Mouse (Mus musculus): ENCODE measurements at regions not wholly inside any gene's neighbourhood (a gene's known extent, or its start where the extent isn't known, plus 50 kb on each side); places are given as distances from the start of the nearest gene placed in this dataset.

GRCm38 (mm10) chr2:75763252-75763651 is 58.8 kb upstream of the Nfe2l2 start:
- Histone ChIP-seq H3K4me1 (no peaks in the 10 kb centered on the region), H3K9me3 (no peaks in the 10 kb centered on the region), H3K9ac (no peak overlapping the region), H3K27ac (no peak overlapping the region), H3K4me3 (no peak overlapping the region), H3K27me3 (replicated peaks) (no peaks in the 10 kb centered on the region), H3K36me3 (no peaks in the 10 kb centered on the region), H3K4me2 (replicated peaks) (no peak overlapping the region)
- ATAC-seq (ENCODE audit: low FRiP score, low read depth) = no peak
- WGBS = 81% methylated on average over 3 of the region's 3 CpGs

GRCm38 (mm10) chr2:75762030-75762429 is 57.6 kb upstream of the Nfe2l2 start:
- H3K4me2 ChIP-seq (replicated peaks) = no peak overlapping the region
- WGBS = 80% methylated on average over 5 of the region's 5 CpGs
- no peaks in the 10 kb centered on the region for H3K27me3 ChIP-seq (replicated peaks)
- no peaks in the 10 kb centered on the region for H3K36me3 ChIP-seq
- no peak overlapping the region for H3K9ac ChIP-seq
- H3K27ac ChIP-seq = no peak overlapping the region
- no peaks in the 10 kb centered on the region for H3K9me3 ChIP-seq
- ATAC-seq (ENCODE audit: low FRiP score, low read depth) = no peak
- no peaks in the 10 kb centered on the region for H3K4me1 ChIP-seq
- no peak overlapping the region for H3K4me3 ChIP-seq

- H3K9me3 ChIP-seq = no peaks in the 10 kb centered on the region
- no peak overlapping the region for H3K9ac ChIP-seq
- H3K36me3 ChIP-seq = no peaks in the 10 kb centered on the region
- no peak overlapping the region for H3K4me2 ChIP-seq (replicated peaks)
- H3K27me3 ChIP-seq (replicated peaks) = no peaks in the 10 kb centered on the region
- no peak overlapping the region for H3K4me3 ChIP-seq
- no peaks in the 10 kb centered on the region for H3K4me1 ChIP-seq
- WGBS = 94% methylated on average over 9 of the region's 9 CpGs
- H3K27ac ChIP-seq = no peak overlapping the region
- ATAC-seq (ENCODE audit: low FRiP score, low read depth) = no peak
Observed at GRCm38 (mm10) chr2:75761626-75762025, 57.2 kb upstream of the Nfe2l2 start.

GRCm38 (mm10) chr2:75759196-75759885 is 54.9 kb upstream of the Nfe2l2 start:
- no peaks in the 10 kb centered on the region for H3K4me1 ChIP-seq
- no peaks in the 10 kb centered on the region for H3K9me3 ChIP-seq
- H3K27ac ChIP-seq = no peak overlapping the region
- H3K36me3 ChIP-seq = no peaks in the 10 kb centered on the region
- H3K27me3 ChIP-seq (replicated peaks) = no peaks in the 10 kb centered on the region
- no peak overlapping the region for H3K9ac ChIP-seq
- no peak overlapping the region for H3K4me2 ChIP-seq (replicated peaks)
- ATAC-seq (ENCODE audit: low FRiP score, low read depth) = no peak
- H3K4me3 ChIP-seq = no peak overlapping the region
- 83% methylated on average over 11 of the region's 11 CpGs for WGBS

- H3K36me3 ChIP-seq = no peaks in the 10 kb centered on the region
- ATAC-seq (ENCODE audit: low FRiP score, low read depth) = no peak
- no peak overlapping the region for H3K4me3 ChIP-seq
- H3K4me1 ChIP-seq = no peaks in the 10 kb centered on the region
- H3K27ac ChIP-seq = no peak overlapping the region
- H3K4me2 ChIP-seq (replicated peaks) = no peak overlapping the region
- no peak overlapping the region for H3K9ac ChIP-seq
- H3K9me3 ChIP-seq = no peaks in the 10 kb centered on the region
- WGBS = 85% methylated on average over 6 of the region's 6 CpGs
- H3K27me3 ChIP-seq (replicated peaks) = no peaks in the 10 kb centered on the region
Observed at GRCm38 (mm10) chr2:75758277-75758676, 53.8 kb upstream of the Nfe2l2 start.

GRCm38 (mm10) chr2:75756704-75757638 is 52.5 kb upstream of the Nfe2l2 start:
- Histone ChIP-seq H3K27me3 (replicated peaks) (no peaks in the 10 kb centered on the region), H3K4me1 (no peaks in the 10 kb centered on the region), H3K4me2 (replicated peaks) (no peak overlapping the region), H3K4me3 (no peak overlapping the region), H3K9ac (no peak overlapping the region), H3K36me3 (no peaks in the 10 kb centered on the region), H3K9me3 (no peaks in the 10 kb centered on the region), H3K27ac (no peak overlapping the region)
- ATAC-seq (ENCODE audit: low FRiP score, low read depth) = no peak
- 69% methylated on average over 16 of the region's 16 CpGs for WGBS

GRCm38 (mm10) chr2:75754606-75755005 is 50.2 kb upstream of the Nfe2l2 start:
- no peaks in the 10 kb centered on the region for H3K36me3 ChIP-seq
- H3K4me3 ChIP-seq = no peak overlapping the region
- no peak overlapping the region for H3K9ac ChIP-seq
- H3K27me3 ChIP-seq (replicated peaks) = no peaks in the 10 kb centered on the region
- no peaks in the 10 kb centered on the region for H3K4me1 ChIP-seq
- ATAC-seq (ENCODE audit: low FRiP score, low read depth) = no peak
- H3K27ac ChIP-seq = no peak overlapping the region
- H3K4me2 ChIP-seq (replicated peaks) = no peak overlapping the region
- H3K9me3 ChIP-seq = no peaks in the 10 kb centered on the region
- WGBS = 91% methylated on average over 7 of the region's 7 CpGs

Data from neural tube, embryonic 12.5 days (tissue).